Mouse (Mus musculus): ENCODE data around the gene Ankrd6.

Gene Ankrd6

DNA sequence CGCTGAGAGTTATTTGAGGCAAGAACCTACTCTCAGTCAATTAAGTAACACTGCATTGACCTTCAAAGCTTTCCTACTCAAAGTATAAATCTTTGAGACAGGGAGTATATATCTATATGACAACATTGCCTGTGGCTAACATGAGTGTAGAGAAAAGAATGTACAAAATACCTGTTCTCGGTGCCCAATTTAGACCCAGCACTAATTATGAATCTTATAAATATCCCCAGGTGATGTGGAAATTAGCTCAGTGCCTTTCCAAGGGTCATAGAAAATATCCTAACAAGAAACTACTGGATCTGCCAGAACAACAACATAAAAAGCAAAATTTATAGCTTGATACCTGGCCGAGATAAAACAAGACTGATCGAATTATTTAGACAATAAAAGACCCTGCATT lies 151.7 kb downstream of the Ankrd6 start:
- DNase-seq (ENCODE audit: low read depth in 1 of 2, low spot score in 2 of 2): no peak

GRCm38 (mm10) chr4:32789020-32789419 lies 161.6 kb downstream of the Ankrd6 start:
- DNase-seq (ENCODE audit: low read depth in 1 of 2, low spot score in 2 of 2): no peak

DNA sequence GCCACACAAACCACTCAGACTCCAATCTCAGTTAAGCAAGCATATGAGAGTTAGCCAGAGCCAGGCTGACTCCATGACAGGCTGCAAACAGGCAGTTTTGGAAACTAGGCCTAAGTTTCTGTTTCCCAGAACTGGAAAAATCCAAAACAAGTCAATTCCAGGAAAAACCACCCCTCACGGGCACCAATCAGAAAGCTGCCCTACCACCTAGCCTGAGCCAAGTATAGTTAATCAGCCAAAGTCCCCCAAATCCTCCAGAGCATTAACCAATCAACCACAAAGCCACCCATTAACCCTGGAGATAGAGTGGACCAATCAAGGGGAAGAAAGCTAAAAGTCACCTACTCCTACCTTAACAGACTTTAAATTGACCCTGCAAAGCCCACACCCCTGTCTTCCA lies 163.5 kb downstream of the Ankrd6 start:
- DNase-seq (ENCODE audit: low read depth in 1 of 2, low spot score in 2 of 2): no peak

GRCm38 (mm10) chr4:32779996-32780395 lies 170.6 kb downstream of the Ankrd6 start:
- DNase-seq (ENCODE audit: low read depth in 1 of 2, low spot score in 2 of 2): no peak

DNA sequence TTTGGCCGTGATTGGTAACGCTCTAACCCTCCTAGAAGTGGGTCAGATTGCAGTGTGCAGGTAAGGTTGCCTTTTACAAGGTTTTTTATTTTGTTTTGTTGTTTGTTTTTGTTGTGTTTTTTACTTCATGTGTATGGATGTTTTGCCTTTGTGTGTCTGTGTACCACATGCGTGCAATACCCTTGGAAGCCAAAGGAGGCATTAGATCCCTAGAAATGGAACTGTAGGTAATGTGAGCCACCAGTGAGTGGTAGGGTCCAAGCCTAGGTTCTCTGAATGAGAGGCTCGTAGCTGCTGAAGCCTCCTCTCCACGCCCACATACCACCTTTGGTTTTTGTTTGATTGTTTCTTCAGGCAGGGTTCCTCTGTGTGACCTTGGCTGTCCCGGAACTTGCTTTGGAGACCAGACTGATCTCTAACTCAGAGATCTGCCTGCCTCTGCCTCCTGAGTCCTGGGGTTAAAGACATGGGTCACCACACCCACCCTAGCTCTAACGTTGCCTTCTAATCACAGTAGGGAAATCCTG lies 180.3 kb downstream of the Ankrd6 start:
- no peak for DNase-seq (ENCODE audit: low read depth in 1 of 2, low spot score in 2 of 2)

- DNase-seq (ENCODE audit: low read depth in 1 of 2, low spot score in 2 of 2): peak; percentile 14 to 22
Observed at GRCm38 (mm10) chr4:32768046-32768445, 182.6 kb downstream of the Ankrd6 start.

- no peak for DNase-seq (ENCODE audit: low read depth in 1 of 2, low spot score in 2 of 2)
Observed at GRCm38 (mm10) chr4:32767471-32767870, 183.2 kb downstream of the Ankrd6 start.

GRCm38 (mm10) chr4:32757430-32757829 lies 193.2 kb downstream of the Ankrd6 start:
- DNase-seq (ENCODE audit: low read depth in 1 of 2, low spot score in 2 of 2): no peak

Data from monocyte, adult 2 months (primary cell).